Mouse (Mus musculus) limb, embryonic 15.5 days (tissue): Measurements from ENCODE around the gene Zfp960. TPM values are rescaled to one million over a fixed set of nuclear protein-coding genes. Genes with fewer than 3 reads are reported as not detected.
"Not testable (repeated sequence)": the region's sequence is repeated elsewhere in the genome, so short reads cannot be mapped to it uniquely, and the experiment has no call there.

Source experiments
- ATAC-seq: fragments of 200-750 bp; cut with Nextera tagmentation; 2 replicates; pipeline ENCODE4 v1.8.0; 2017; ENCODE audit warnings: low read depth, moderate TSS enrichment; ENCODE audit not compliant: insufficient number of reproducible peaks, low FRiP score, low TSS enrichment
- H3K27ac ChIP-seq: fragments of 300-500 bp; sonication (generic); 2 replicates; pipeline ENCODE4 v1.5.1; 2015; ENCODE audit warnings: moderate library complexity, mild to moderate bottlenecking, inconsistent platforms
- H3K27me3 ChIP-seq: fragments of 300-500 bp; sonication (generic); 2 replicates; pipeline ENCODE4 v1.6.1; 2015; ENCODE audit warnings: inconsistent platforms
- H3K36me3 ChIP-seq: fragments of 300-500 bp; sonication (generic); 2 replicates; pipeline ENCODE4 v1.6.1; 2015; ENCODE audit warnings: inconsistent platforms
- H3K4me1 ChIP-seq: fragments of 300-500 bp; sonication (generic); 2 replicates; pipeline ENCODE4 v1.6.1; 2015; ENCODE audit warnings: inconsistent platforms
- H3K4me2 ChIP-seq: fragments of 300-500 bp; sonication (generic); 2 replicates; pipeline ENCODE4 v1.6.1; 2015; ENCODE audit warnings: mild to moderate bottlenecking, inconsistent platforms
- H3K4me3 ChIP-seq: fragments of 300-500 bp; sonication (generic); 2 replicates; pipeline ENCODE4 v1.5.1; 2015; ENCODE audit warnings: mild to moderate bottlenecking, inconsistent platforms
- H3K9ac ChIP-seq: fragments of 300-500 bp; sonication (generic); 2 replicates; pipeline ENCODE4 v1.6.1; 2015; ENCODE audit warnings: inconsistent platforms
- H3K9me3 ChIP-seq: fragments of 300-500 bp; sonication (generic); 2 replicates; pipeline ENCODE4 v1.6.1; 2016; ENCODE audit warnings: inconsistent platforms
- WGBS: fragments of 180-500 bp; shearing (Covaris S2); methylation state at CpG from one replicate; pipeline ENCODE4 v1.1.7; 2015; 5-methylcytosine and 5-hydroxymethylcytosine counted together
- polyA plus RNA-seq: library from polyadenylated mRNA; unstranded; fragments of >200 nt; fragmentation: Nextera tagmentation; extraction: Ambion mirVana; gene quantifications from 2 replicates; pipeline ENCODE4 v1.2.1, GENCODE M21; 2015

Zfp960 gene
- polyA plus RNA-seq: 5.5 and 6.6 TPM in 2 replicates

GRCm38 (mm10) chr17:17063628-17064494 is at the start of gene Zfp960:
Gene Zfp960, plus strand, starts transcription at chr17:17064113.
- H3K9me3 ChIP-seq, H3K9ac ChIP-seq, H3K36me3 ChIP-seq, H3K27me3 ChIP-seq, H3K4me1 ChIP-seq: not testable (repeated sequence)
- H3K27ac ChIP-seq: peak within 1 kb of the TSS; percentile 57
- WGBS: under 1% methylated on average over 21 of the region's 21 CpGs
- peak; percentile 94 for ATAC-seq
- peak within 1 kb of the TSS; percentile 41 for H3K4me2 ChIP-seq
- peak within 1 kb of the TSS; percentile 53 for H3K4me3 ChIP-seq

DNA sequence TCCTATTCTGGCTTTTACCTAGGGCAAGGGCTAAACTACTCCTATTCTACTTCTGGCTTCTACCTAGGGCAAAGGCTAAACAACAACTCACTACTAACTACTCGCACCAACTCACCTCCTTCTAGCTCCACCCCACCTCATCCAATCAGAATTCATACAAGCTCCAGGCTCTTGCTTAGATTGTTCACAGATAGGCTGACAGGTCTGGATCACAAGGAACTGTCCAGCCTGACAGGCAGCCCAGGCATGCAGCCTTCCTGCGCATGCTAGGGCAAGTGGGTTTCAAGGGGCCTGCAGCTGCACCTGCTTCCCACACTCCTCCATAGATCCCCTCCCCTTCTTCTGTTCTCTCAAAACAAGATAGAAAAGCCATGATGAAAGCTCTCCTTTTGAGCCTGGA is 45.8 kb upstream of the Zfp960 start:
- H3K4me2 ChIP-seq, H3K36me3 ChIP-seq, H3K9ac ChIP-seq, H3K4me3 ChIP-seq, H3K9me3 ChIP-seq, H3K4me1 ChIP-seq, H3K27me3 ChIP-seq, H3K27ac ChIP-seq, ATAC-seq: not testable (repeated sequence)
- 90% methylated on average over 2 of the region's 2 CpGs for WGBS

- not testable (repeated sequence) for H3K4me3 ChIP-seq, H3K9me3 ChIP-seq, H3K4me2 ChIP-seq, H3K9ac ChIP-seq, H3K27me3 ChIP-seq, ATAC-seq, H3K4me1 ChIP-seq, H3K36me3 ChIP-seq, H3K27ac ChIP-seq
- 45% methylated on average over 1 of the region's 1 CpGs for WGBS
These were observed 4.3 kb upstream of the Zfp960 start for GRCm38 (mm10) chr17:17059566-17059965.

DNA sequence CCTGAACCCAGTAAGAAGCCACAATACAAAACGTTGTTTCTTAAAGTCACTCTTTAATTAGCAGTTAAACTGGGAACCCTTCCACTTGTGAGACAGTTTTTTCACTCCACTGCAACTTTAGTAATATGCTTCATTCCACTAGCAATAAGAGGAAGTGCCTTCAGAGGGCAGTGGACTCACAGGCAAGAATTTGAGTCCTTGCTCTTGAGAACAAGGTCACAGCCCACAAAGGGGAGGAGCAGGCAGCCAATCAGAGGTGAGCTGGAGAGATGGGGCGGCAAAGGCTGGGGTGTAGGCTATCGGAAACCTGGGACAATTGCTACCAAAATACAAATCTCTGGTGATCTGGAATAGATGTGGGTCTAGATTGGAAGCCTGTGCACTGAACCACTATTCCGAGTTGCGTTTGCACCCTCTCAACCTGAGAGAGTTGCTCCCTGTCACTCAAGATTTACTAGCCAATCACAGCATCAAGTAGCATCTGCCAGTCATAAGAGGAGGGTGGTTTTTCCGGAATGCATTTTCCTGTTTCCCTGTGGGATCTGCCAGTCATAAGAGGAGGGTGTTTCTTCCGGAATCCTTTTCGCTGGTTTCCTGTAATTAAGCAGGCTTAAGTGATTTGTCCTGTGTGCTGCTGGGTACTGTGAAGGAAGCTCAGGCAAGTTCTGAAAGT is 57.1 kb downstream of the Zfp960 start, which contains the start of gene Zfp97:
TSS of gene Zfp97 (plus strand) at position 586 of the 673 bp plus-strand sequence.
- peak; percentile 65; the same call in 1 of the 2 replicates for ATAC-seq
- WGBS: no CpG with 5 or more reads among the region's 8 CpGs
- not testable (repeated sequence) for H3K4me1 ChIP-seq, H3K4me3 ChIP-seq, H3K9me3 ChIP-seq, H3K4me2 ChIP-seq, H3K27me3 ChIP-seq, H3K9ac ChIP-seq, H3K36me3 ChIP-seq, H3K27ac ChIP-seq

Other genes with a start within 250 kb of the Zfp960 start
- 5.6 and 5.8 TPM in 2 replicates for gene Zfp97, start 57.3 kb downstream of the Zfp960 start, polyA plus RNA-seq